ENCODE assay signal across 8 mouse cellular contexts in genomic region chr1:162206998-162207707, GRCm38 (mm10).
DNase-seq lines count a peak whose midpoint lies in the region; ATAC-seq lines count a peak whose summit lies in the region.

No protein-coding gene starts in this region.

- WGBS in hindbrain, embryonic 12.5 days = 70% methylated on average over 12 of the region's 12 CpGs
- WGBS in hindbrain, embryonic 14.5 days = 75% methylated on average over 12 of the region's 12 CpGs
- WGBS in forebrain, embryonic 15.5 days = 70% methylated on average over 12 of the region's 12 CpGs

- H3K4me2 ChIP-seq in hindbrain, embryonic 12.5 days (replicated peaks) = no peak overlapping the region
- H3K4me2 ChIP-seq in hindbrain, embryonic 14.5 days (replicated peaks) = no peak overlapping the region
- no peak overlapping the region for H3K4me2 ChIP-seq in forebrain, embryonic 15.5 days (replicated peaks)

- peak overlapping the region; percentile 44; the same call in 1 of the 2 replicates for H3K27ac ChIP-seq in hindbrain, embryonic 12.5 days
- H3K27ac ChIP-seq in hindbrain, embryonic 14.5 days = no peak overlapping the region
- H3K27ac ChIP-seq in forebrain, embryonic 15.5 days (replicated peaks) = no peak overlapping the region

- no peaks in the 10 kb centered on the region for H3K9me3 ChIP-seq in hindbrain, embryonic 12.5 days (replicated peaks)
- no peaks in the 10 kb centered on the region for H3K9me3 ChIP-seq in hindbrain, embryonic 14.5 days (ENCODE audit: control insufficient read depth, low read length)
- H3K9me3 ChIP-seq in forebrain, embryonic 15.5 days = no peaks in the 10 kb centered on the region

- H3K9ac ChIP-seq in hindbrain, embryonic 12.5 days = no peak overlapping the region
- H3K9ac ChIP-seq in hindbrain, embryonic 14.5 days = no peak overlapping the region
- no peak overlapping the region for H3K9ac ChIP-seq in forebrain, embryonic 15.5 days (replicated peaks)

- no peaks in the 10 kb centered on the region for H3K36me3 ChIP-seq in hindbrain, embryonic 12.5 days
- H3K36me3 ChIP-seq in hindbrain, embryonic 14.5 days (replicated peaks; ENCODE audit: control insufficient read depth, insufficient read depth) = no peaks in the 10 kb centered on the region
- H3K36me3 ChIP-seq in forebrain, embryonic 15.5 days = no peaks in the 10 kb centered on the region

- H3K4me3 ChIP-seq in hindbrain, embryonic 12.5 days = no peak overlapping the region
- H3K4me3 ChIP-seq in hindbrain, embryonic 14.5 days (replicated peaks; ENCODE audit: low read length) = no peak overlapping the region
- H3K4me3 ChIP-seq in forebrain, embryonic 15.5 days = no peak overlapping the region

- intact Hi-C loops in heart, postnatal 10 days (cut with DNase I) = no loop called here

- H3K27me3 ChIP-seq in hindbrain, embryonic 12.5 days = peaks cover 16% of the 10 kb centered on the region
- no peaks in the 10 kb centered on the region; the same call in 1 of the 2 replicates for H3K27me3 ChIP-seq in hindbrain, embryonic 14.5 days (ENCODE audit: control insufficient read depth, insufficient read depth, low read length)
- no peaks in the 10 kb centered on the region for H3K27me3 ChIP-seq in forebrain, embryonic 15.5 days

- no peak for DNase-seq in hindbrain, embryonic 14.5 days (ENCODE audit: low spot score)
- DNase-seq in heart, postnatal 10 days = peak; percentile 57
- peak; percentile 61 for DNase-seq in lung, postnatal 25 days (ENCODE audit: low spot score)
- DNase-seq in spleen, postnatal 14 days (ENCODE audit: low spot score in 2 of 2) = no peak
- DNase-seq in right cerebral cortex, postnatal 10 days (ENCODE audit: low spot score in 2 of 2) = no peak

- no peak for ATAC-seq in hindbrain, embryonic 12.5 days (ENCODE audit: low FRiP score)
- no peak for ATAC-seq in hindbrain, embryonic 14.5 days (ENCODE audit: low FRiP score)
- ATAC-seq in activated CD4-positive, CD25-positive, alpha-beta regulatory T cell, adult 4 months = peak; percentile 100
- no peak for ATAC-seq in forebrain, embryonic 15.5 days (replicated peaks)

- peaks cover 26% of the 10 kb centered on the region for H3K4me1 ChIP-seq in hindbrain, embryonic 12.5 days
- 0 out of 2 replicates have a peak, but pooled peaks cover 7% of the 10 kb centered on the region for H3K4me1 ChIP-seq in hindbrain, embryonic 14.5 days (replicated peaks; ENCODE audit: control insufficient read depth, insufficient read depth, low read length)
- peaks cover 6% of the 10 kb centered on the region for H3K4me1 ChIP-seq in forebrain, embryonic 15.5 days

Comparison
In these comparisons a context has a peak if more than half of its experiments do, and no peak if none do; other contexts are left out.
1. DNase-seq: peak in heart, postnatal 10 days (2 of 2) and lung, postnatal 25 days (single experiment); none in hindbrain, embryonic 14.5 days (single experiment), spleen, postnatal 14 days (0 of 2) and right cerebral cortex, postnatal 10 days (0 of 2).